Mouse (Mus musculus) left cerebral cortex, adult 8-10 months (tissue): ENCODE data around the gene Ftsj1. TPM values are rescaled to one million over a fixed set of nuclear protein-coding genes. Genes with fewer than 3 reads are reported as not detected.

Source experiments
- DNase-seq, 2 experiments: peaks; one replicate each; pipeline ENCODE4 v3.0.0; 2022; ENCODE audit warnings: low spot score in 2 of 2
- total RNA-seq, 4 experiments: library from RNA; stranded (reverse); gene quantifications; 2 replicates each; pipeline ENCODE4 v1.2.4; 2022

The Ftsj1 gene
- total RNA-seq: 10 to 100 TPM; 21.8 to 24.3 (median 23.1) TPM

DNA sequence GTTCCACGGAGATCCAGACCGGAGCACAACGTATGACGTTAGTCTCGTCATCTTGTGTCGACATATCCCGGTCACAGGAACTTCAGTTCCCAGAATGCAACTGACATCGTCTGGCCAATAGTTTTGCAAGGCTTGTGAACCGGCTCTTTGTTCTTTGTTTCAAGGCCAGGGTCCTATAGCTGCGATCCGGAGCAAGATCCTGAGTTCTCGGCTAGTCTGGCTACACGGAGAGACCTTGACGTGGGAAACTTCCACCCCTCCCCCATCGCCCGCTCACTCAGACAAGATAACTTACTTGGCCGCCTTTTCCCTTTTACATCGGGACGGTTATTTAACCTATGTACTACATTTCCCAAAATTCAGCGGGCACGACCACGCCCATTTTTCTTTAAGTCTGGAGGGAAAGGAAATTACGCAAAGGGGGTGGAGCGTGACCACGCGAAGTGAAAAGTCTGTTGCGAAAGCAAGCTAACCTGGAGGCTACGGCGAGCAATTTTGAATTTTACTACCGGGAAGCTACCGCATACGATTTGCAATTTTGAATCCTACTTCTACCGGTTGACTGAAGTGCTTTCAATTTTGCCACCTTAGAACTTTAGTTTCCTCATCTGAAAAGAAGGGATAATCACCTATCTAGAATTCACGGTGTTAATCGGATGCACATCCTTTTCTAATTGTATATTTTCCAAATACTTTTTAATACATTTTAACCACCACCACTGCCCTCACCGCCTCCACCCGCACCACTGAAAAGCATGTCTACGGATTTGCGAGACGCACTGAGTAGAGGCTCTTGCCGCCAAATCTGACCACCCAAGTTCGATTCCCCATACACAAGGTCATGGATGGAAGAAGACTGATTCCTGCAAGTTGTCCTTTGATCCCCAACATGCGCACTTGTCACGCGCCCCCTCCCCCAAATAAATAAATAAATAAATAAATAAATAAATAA lies at the start of gene Ftsj1:
TSS of gene Ftsj1 (minus strand) at position 73 of the 952 bp plus-strand sequence.
- peak; percentile 74 to 82 for DNase-seq

DNA sequence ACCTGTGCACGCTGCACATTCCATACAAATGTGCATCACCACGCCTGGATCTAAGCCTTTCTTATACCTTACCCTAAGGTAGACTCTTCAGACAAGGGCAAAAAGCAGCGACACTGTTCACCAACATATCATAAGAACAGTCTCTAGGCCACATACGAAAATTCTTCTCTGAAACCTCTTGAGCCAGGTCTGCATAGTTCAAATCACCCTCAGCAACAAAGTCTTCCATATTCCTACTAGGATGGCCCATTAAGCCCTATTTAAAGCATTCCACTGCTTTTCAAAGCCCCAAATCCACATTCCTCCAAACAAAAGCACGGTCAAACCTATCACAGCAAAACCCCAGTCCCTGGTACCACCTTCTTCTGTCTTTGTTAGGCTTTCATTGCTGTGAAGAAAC lies 36.4 kb upstream of the Ftsj1 start:
- DNase-seq: no peak

- DNase-seq: no peak
Measured at GRCm38 (mm10) chrX:8274056-8274455, 21.9 kb upstream of the Ftsj1 start.

DNA sequence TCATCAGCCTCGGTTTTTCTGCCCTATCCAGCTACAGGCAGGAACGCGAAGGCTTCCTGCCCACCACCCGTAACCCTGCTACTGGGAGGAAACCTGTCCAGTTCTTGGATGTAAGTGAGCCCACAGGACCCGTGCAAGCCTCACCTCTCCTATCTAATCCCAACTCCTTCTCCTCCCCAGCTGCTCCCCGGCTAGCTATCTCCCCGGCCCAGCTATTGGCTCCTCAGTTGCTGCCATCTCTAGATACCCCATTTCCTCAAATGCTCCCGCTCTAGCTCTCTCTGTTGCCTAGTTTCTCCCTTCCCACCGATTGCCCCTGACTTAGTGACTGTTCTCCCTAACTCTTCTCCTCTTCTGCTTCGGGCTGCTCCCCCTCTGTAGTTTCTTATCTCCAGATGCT lies 19.8 kb upstream of the Ftsj1 start:
- no peak for DNase-seq

DNA sequence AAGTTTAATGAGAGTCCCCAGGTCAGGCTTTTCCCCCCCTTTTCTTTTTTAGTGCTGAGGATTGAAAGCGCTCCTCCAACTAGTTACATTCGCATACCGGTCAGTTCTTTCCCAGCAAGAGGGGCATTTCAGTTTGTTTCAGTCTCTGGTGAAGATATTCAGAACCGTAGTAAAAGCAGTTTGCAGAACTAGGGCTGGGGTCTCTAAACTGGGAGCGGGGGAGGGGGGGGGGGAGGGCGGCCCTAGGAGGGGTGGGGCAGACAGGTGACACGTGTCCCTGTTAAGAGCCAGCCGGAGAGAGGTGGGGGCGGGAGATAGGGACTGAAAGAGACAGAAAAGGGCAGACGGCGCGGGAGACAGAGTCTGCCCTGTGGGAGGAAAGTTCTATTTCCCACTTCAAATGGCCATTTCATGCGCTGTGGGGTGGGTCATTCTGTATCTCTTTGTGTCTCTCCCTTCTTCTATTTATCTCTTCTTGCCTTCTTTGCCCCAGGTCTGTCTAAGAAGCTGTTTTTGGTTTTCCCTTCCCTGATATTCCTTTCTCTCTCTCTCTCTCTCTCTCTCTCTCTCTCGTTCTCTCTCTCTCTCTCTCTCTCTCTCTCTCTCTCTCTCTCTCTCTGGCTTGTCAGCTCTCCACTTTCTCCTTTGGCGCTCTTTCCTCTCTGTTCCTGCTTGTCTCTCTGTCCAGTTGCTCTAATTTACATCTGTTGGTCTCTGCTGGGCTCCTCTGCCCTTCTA lies 19.0 kb upstream of the Ftsj1 start, which contains the start of gene Slc38a5:
TSS of gene Slc38a5 (plus strand) at position 51 of the 738 bp plus-strand sequence.
- no peak for DNase-seq

- no peak for DNase-seq
Measured at GRCm38 (mm10) chrX:8264222-8264621, 12.0 kb upstream of the Ftsj1 start.

DNA sequence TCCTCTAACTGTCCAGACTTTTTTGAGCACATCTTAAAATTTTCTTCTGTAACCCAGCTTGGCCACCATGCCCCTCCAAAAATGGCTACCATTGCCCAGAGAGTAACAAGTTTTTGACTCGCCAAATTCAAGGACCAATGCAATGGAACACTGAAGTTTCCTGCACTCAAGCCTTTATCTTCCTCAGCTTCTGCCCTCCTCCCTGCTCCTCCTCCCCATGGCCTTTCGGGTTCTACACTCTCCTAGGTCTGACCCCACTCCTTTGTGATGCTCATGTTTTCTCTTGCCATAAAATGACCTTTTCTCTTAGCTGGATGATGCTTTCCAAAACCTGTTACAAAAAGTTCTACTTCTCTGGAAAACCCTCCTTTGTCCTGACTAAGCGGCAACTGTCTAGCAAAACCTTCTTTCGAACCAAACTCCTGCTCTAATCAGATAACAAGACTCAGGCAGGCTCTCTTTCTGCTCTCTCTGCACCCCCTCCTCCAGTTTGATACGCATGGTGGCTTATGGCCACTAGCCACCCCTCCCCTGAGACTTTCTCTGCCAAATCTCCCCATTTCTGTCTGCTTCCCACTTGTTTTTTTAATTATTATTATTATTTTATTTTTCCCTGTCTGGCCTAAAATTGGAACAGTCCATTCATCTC lies 11.1 kb upstream of the Ftsj1 start:
- DNase-seq: no peak

DNA sequence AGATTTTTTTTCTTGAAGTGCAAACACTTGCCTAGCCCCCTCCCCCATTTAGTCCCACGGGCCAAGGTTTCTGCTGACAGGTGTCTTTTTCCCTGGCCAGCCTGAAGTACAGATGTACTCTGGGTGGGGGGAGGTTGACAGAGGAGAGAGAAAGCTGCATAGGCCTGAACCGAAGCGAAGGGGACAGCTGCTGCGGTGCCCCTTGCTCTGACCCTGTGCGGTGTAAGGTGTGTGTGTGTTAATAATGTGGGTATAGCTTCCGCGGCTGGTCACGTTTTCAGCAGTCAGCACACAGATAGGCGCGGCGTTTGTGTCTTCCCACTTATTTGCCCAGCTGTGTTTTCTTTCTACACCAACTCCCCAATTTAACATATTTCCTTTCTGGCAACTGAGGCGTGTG lies 7.3 kb upstream of the Ftsj1 start:
- no peak for DNase-seq

DNA sequence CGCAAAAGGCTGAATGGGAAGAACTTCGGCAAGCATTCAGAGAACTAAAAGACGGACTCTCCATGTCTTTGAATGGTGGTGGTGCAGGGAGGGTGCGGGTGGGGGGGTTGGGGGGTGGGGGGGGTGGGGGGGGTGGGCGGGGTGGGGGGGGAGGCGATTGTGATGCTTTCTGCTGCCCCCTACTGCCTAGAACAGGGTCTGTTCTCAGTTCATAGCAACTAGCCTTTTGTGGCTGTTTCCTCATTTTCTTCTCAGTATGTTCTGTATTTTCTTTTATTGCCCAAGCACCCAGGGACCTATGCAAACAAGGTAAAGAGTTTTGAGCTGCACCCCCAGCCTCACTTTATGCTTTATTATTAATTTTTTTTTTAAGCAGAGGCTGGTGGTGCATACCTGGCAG lies 3.6 kb upstream of the Ftsj1 start:
- no peak for DNase-seq

- no peak for DNase-seq
Measured at GRCm38 (mm10) chrX:8253711-8254110, 1.5 kb upstream of the Ftsj1 start.

- no peak for DNase-seq
Measured at GRCm38 (mm10) chrX:8251789-8252333, 345 bp downstream of the Ftsj1 start.

DNA sequence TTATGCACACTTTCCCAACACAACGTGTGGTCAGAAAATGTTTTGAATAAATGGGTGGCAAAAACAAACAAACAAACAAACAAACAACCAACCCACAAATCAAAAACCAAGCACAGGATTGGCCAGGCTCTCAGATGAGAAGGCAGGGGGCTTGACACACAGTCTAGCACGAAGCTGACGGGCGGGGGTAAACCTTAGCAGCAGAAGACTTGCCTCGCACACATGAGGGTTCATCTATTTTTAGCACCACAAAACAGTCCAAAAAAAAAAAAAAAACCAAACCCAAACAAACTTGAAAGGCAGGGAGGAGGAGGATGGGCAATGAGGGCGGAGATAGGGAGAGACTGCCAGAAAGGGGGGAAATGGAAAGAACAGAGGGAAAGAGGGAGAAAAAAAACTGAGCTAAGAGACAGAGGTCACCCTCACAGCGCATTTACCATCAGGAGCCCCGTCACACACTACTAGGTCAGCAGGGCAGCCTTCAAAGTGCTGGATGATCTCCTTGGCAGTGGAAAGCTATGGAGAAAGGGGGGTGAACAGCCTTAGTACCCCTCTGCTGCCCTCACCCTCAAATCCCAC lies 3.6 kb downstream of the Ftsj1 start:
- no peak for DNase-seq

- DNase-seq: no peak
Measured at GRCm38 (mm10) chrX:8247680-8248079, 4.5 kb downstream of the Ftsj1 start.

DNA sequence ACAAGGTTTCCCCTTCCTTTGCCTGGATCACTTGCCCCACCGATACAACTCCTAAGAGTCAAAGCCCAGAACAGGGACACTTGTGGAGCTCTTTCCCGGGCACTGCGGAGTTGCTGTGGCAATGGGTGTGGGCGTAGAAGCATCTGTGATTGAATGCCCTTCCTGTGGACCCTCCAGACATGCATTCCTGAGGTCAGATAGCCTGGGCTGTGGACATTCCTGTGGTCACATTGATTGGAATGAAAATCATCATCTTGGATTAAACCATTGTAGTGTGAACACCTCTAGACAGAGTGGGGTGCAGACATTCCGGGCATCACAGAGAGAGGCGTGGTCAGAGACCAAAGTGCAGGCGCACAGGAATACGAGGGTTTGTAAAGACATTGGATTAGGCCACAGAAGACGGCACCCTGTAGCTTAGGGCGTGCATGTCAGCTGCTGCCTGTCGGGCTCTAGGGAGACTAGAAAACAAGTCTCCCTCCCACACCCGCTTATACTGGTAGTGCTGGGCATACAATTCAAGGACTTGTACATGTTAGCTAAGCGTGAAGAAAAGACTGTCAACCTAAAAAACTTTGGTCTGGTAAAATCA lies 13.3 kb downstream of the Ftsj1 start:
- no peak for DNase-seq

- no peak for DNase-seq
Measured at GRCm38 (mm10) chrX:8236704-8237103, 15.5 kb downstream of the Ftsj1 start.

DNA sequence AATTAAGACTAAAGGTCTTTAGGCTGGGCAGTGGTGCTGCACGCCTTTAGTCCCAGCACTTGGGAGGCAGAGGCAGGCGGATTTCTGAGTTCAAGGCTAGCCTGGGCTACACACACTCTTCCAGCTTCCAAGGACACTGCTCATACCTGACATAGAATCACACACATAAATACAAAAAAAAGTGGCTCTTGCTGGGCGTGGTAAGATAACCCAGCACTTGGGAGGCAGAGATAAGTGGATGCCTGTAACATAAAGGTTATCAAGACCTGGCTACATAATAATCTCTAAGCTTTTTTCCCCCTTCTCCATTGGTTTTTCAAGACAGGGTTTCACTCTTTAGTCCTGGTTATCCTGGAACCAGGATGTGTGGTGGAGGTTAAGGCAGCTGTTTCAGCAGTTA lies 18.6 kb downstream of the Ftsj1 start:
- no peak for DNase-seq

DNA sequence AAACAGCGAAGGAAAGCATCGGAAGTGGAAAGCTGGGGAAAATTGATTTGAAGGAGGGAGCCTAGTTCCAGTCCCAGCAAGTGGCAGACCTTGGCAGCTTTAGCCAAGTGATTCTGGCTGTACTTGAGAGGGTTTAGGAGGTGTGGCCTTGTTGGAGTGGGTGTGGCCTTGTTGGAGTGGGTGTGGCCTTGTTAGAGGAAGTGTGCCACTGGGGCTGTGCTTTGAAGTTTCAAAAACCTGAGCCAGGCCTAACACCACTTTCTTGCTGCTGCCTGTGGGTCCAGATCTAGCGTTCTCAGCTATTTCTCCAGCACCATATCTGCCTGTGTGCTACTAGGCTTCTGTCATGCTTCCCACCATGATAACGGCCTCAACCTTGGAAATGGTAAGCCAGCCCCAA lies 21.9 kb downstream of the Ftsj1 start:
- no peak for DNase-seq

DNA sequence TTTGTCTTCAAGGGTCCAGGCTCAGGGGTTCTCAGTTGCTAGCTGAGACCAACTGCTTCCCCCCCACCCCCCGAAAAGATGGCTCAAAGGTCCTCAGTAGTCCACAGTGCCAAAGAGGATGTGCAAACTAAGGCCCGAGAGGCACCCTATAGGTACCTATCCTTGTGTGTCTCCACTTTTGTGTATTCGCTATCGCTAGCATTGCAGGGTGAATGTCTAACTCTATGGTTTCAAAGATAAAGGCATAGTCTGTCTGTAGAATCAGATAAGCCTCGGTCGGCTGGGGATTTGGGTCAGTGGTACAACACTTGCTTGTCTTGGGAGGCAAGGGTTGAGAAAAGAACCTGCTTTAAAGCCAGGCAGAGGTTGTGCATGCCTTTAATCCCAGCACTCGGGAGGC lies 28.7 kb downstream of the Ftsj1 start:
- no peak for DNase-seq

GRCm38 (mm10) chrX:8222678-8223421 lies 29.4 kb downstream of the Ftsj1 start:
- peak in 1 of 2 experiments; percentile 29 for DNase-seq

DNA sequence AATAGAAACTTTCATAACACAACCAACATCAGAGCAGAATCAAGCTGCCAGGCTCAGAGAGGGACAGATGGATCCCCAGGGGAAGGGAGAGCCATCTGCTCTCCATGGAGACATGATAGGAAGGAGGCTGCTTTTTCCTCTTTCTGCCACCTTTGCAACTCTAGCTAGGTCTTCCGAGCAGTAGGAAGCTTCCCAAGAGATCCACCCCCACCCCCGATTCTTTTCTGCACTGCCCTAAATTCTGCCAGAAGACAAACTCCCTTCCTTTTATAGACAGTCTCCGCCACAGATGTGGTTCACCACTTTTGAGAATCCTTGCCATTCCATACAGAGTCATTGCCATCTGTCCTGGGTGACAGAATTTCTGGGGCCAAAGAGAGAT lies 29.9 kb downstream of the Ftsj1 start:
- DNase-seq: peak in 1 of 2 experiments; percentile 72
